ENCODE assay signal across 17 mouse cellular contexts in the genomic region with DNA sequence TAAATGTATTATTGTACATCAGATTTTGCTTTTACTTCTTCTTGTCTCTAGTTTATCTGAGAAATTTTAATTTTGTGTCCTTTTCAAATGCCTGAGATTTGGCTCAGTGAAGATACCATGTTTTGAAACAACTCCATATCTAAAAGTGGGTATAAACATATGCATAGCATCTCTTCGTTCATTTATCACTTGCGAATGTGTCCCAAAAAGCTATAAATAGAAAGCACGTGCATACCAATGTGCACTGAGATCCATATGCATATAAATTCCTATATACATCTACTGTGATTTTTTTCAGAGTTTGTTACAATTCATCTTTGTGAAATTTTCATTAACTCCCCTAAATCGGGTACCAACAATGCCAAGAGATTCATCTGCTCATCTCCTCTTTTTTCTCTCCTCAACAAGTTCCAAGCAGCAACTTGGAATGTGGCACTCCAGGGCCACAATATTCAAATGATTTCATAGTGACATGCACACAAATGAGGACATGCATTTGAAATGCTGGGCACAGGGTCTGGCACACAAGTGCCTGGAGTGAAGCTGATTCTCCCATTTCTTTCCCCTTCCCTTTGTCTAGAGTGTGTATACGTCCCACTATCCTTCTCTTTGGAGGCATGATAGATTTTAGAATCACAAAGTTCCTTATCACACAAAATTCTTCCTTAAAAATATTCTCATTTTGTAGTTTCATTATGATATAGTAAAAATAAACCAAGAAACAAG.
"Had no signal": no experiment of that assay in that cellular context is flagged by ENCODE, and none has a peak within 500 bp of the region (broad histone marks: within the 10 kb centered on the region; RNA-seq: fewer than 3 reads in every experiment).

No protein-coding gene starts in this region.

- H3K4me1 ChIP-seq: lung, embryonic 15.5 days; midbrain, embryonic 13.5 days; midbrain, embryonic 15.5 days; neural tube, embryonic 12.5 days; stomach, embryonic 15.5 days had no signal

- H3K4me3 ChIP-seq: lung, embryonic 15.5 days; megakaryocyte, embryonic 14.5 days; midbrain, embryonic 13.5 days; midbrain, embryonic 15.5 days; neural tube, embryonic 12.5 days; stomach, embryonic 15.5 days had no signal

- H3K27ac ChIP-seq: lung, embryonic 15.5 days; macrophage; midbrain, embryonic 13.5 days; midbrain, embryonic 15.5 days; neural tube, embryonic 12.5 days; stomach, embryonic 15.5 days; stomach, postnatal 0 days had no signal

- ATAC-seq: lung, postnatal 0 days; midbrain, embryonic 13.5 days had no signal

- H3K36me3 ChIP-seq: lung, embryonic 15.5 days; midbrain, embryonic 13.5 days; midbrain, embryonic 15.5 days; neural tube, embryonic 12.5 days; stomach, embryonic 15.5 days had no signal

- DNase-seq: lung, adult 2 months; lung, postnatal 14 days; lung, postnatal 36 days; right cerebral cortex, postnatal 14 days; thymus, adult 2 months; thymus, postnatal 25 days; thymus, postnatal 4 days had no signal

- H3K9me3 ChIP-seq: lung, embryonic 15.5 days; megakaryocyte, embryonic 14.5 days; midbrain, embryonic 13.5 days; midbrain, embryonic 15.5 days; neural tube, embryonic 12.5 days; stomach, embryonic 15.5 days had no signal

- H3K4me2 ChIP-seq: lung, embryonic 15.5 days; midbrain, embryonic 11.5 days; midbrain, embryonic 13.5 days; midbrain, embryonic 15.5 days; neural tube, embryonic 12.5 days; stomach, embryonic 15.5 days had no signal

- H3K9ac ChIP-seq: lung, embryonic 15.5 days; midbrain, embryonic 13.5 days; midbrain, embryonic 15.5 days; neural tube, embryonic 12.5 days; stomach, embryonic 15.5 days had no signal

- H3K27me3 ChIP-seq: lung, embryonic 15.5 days; megakaryocyte, embryonic 14.5 days; midbrain, embryonic 13.5 days; midbrain, embryonic 15.5 days; neural tube, embryonic 12.5 days; stomach, embryonic 15.5 days had no signal
